Mouse (Mus musculus) liver, embryonic 12.5 days (tissue): Measurements from ENCODE around the gene B230118H07Rik. TPM values are rescaled to one million over a fixed set of nuclear protein-coding genes. Genes with fewer than 3 reads are reported as not detected.

ENCODE experiments used
- ATAC-seq: fragments of 200-750 bp; cut with Nextera tagmentation; 2 replicates; pipeline ENCODE4 v1.8.0; 2017; ENCODE audit warnings: moderate number of reproducible peaks, mild to moderate bottlenecking, moderate library complexity
- H3K27ac ChIP-seq: fragments of 300-500 bp; sonication (generic); 2 replicates; pipeline ENCODE4 v1.5.1; 2016; ENCODE audit warnings: mild to moderate bottlenecking
- H3K27me3 ChIP-seq: fragments of 300-500 bp; sonication (generic); replicated peaks from 2 replicates; pipeline ENCODE4 v1.6.1; 2016; ENCODE audit warnings: mild to moderate bottlenecking, moderate library complexity
- H3K36me3 ChIP-seq: fragments of 300-500 bp; sonication (generic); 2 replicates; pipeline ENCODE4 v1.6.1; 2016; ENCODE audit warnings: mild to moderate bottlenecking, moderate library complexity
- H3K4me1 ChIP-seq: fragments of 300-500 bp; sonication (generic); 2 replicates; pipeline ENCODE4 v1.6.1; 2016
- H3K4me2 ChIP-seq: fragments of 300-500 bp; sonication (generic); 2 replicates; pipeline ENCODE4 v1.6.1; 2016; ENCODE audit warnings: mild to moderate bottlenecking, moderate library complexity
- H3K4me3 ChIP-seq: fragments of 300-500 bp; sonication (generic); 2 replicates; pipeline ENCODE4 v1.5.1; 2016; ENCODE audit warnings: mild to moderate bottlenecking, moderate library complexity
- H3K9ac ChIP-seq: fragments of 300-500 bp; sonication (generic); 2 replicates; pipeline ENCODE4 v1.6.1; 2016; ENCODE audit warnings: mild to moderate bottlenecking, moderate library complexity
- H3K9me3 ChIP-seq: fragments of 300-500 bp; sonication (generic); replicated peaks from 2 replicates; pipeline ENCODE4 v1.6.1; 2016; ENCODE audit warnings: mild to moderate bottlenecking, moderate library complexity
- WGBS: fragments of 180-500 bp; shearing (Covaris S2); methylation state at CpG from one replicate; pipeline ENCODE4 v1.1.7; 2016; ENCODE audit not compliant: insufficient replicate concordance; 5-methylcytosine and 5-hydroxymethylcytosine counted together
- polyA plus RNA-seq: library from polyadenylated mRNA; unstranded; fragments of >200 nt; fragmentation: Nextera tagmentation; extraction: Ambion mirVana; gene quantifications from 2 replicates; pipeline ENCODE4 v1.2.1, GENCODE M21; 2016

B230118H07Rik gene
- polyA plus RNA-seq, 1 experiment from 2014 or later = 21.8 TPM

GRCm38 (mm10) chr2:101577243-101577642 is 72.1 kb downstream of the B230118H07Rik start:
- H3K36me3 ChIP-seq = no peaks in the 10 kb centered on the region
- H3K27ac ChIP-seq = no peak overlapping the region
- H3K9ac ChIP-seq = no peak overlapping the region
- WGBS = 81% methylated on average over 4 of the region's 4 CpGs
- no peak for ATAC-seq
- H3K4me1 ChIP-seq = 0 out of 2 replicates have a peak, but pooled peaks cover 7% of the 10 kb centered on the region
- H3K4me2 ChIP-seq = no peak overlapping the region
- no peaks in the 10 kb centered on the region for H3K9me3 ChIP-seq
- H3K27me3 ChIP-seq = no peaks in the 10 kb centered on the region
- H3K4me3 ChIP-seq = no peak overlapping the region

DNA sequence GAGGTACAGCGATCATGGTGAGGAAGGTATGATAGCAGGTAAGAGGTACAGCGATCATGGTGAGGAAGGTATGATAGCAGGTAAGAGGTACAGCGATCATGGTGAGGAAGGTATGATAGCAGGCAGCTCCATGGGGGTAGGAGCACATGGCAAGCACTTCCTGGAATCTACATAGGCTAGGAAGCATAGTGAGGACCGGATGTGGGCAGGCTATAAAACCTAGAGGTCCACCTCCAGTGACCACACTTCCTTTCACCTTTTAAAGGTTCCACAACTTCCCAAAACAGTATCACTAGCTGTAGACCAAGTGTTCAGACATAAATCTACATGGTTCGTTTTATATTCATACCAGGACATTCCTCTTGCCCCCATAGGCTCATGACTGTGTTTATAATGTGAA is 80.1 kb downstream of the B230118H07Rik start:
- WGBS = 70% methylated on average over 4 of the region's 5 CpGs
- H3K4me1 ChIP-seq = no peaks in the 10 kb centered on the region
- no peaks in the 10 kb centered on the region for H3K27me3 ChIP-seq
- H3K9ac ChIP-seq = no peak overlapping the region
- no peak overlapping the region for H3K4me2 ChIP-seq
- H3K9me3 ChIP-seq = no peaks in the 10 kb centered on the region
- no peak overlapping the region for H3K4me3 ChIP-seq
- ATAC-seq = no peak
- no peak overlapping the region for H3K27ac ChIP-seq
- no peaks in the 10 kb centered on the region for H3K36me3 ChIP-seq

DNA sequence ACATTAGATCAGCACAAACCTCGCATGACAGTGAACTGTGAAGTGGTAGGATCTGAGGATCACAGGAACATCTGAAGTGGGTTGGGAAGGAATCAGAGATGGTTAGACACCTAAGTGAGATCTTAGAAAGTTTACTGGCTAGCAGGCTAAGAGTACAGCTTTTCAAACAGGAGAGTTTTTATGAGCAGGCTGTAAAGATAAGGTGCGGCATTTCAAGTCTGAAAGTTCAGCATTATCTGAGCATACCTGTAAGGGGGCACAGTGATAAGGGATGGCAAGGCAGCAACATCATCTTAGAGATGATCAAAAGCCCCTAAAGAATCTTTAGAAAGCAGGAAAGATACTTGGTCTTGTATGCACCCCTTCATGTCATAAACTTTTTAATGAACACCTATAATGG is 81.8 kb downstream of the B230118H07Rik start:
- H3K36me3 ChIP-seq = no peaks in the 10 kb centered on the region
- 59% methylated on average over 2 of the region's 2 CpGs for WGBS
- H3K4me3 ChIP-seq = no peak overlapping the region
- H3K4me2 ChIP-seq = no peak overlapping the region
- H3K4me1 ChIP-seq = no peaks in the 10 kb centered on the region
- H3K9ac ChIP-seq = no peak overlapping the region
- ATAC-seq = no peak
- H3K9me3 ChIP-seq = no peaks in the 10 kb centered on the region
- no peak overlapping the region for H3K27ac ChIP-seq
- no peaks in the 10 kb centered on the region for H3K27me3 ChIP-seq

- peak; percentile 37; the same call in 1 of the 2 replicates for ATAC-seq
- 61% methylated on average over 4 of the region's 4 CpGs for WGBS
- Histone ChIP-seq H3K4me2 (no peak overlapping the region), H3K4me1 (no peaks in the 10 kb centered on the region), H3K9ac (no peak overlapping the region), H3K9me3 (no peaks in the 10 kb centered on the region), H3K27ac (no peak overlapping the region), H3K4me3 (no peak overlapping the region), H3K27me3 (no peaks in the 10 kb centered on the region), H3K36me3 (no peaks in the 10 kb centered on the region)
Observed at GRCm38 (mm10) chr2:101563776-101564175, 85.6 kb downstream of the B230118H07Rik start.

GRCm38 (mm10) chr2:101563206-101563605 is 86.1 kb downstream of the B230118H07Rik start:
- 72% methylated on average over 6 of the region's 6 CpGs for WGBS

GRCm38 (mm10) chr2:101559431-101559830 is 89.9 kb downstream of the B230118H07Rik start:
- no peak overlapping the region for H3K4me3 ChIP-seq
- no peaks in the 10 kb centered on the region for H3K4me1 ChIP-seq
- no peaks in the 10 kb centered on the region for H3K9me3 ChIP-seq
- H3K27me3 ChIP-seq = no peaks in the 10 kb centered on the region
- H3K36me3 ChIP-seq = no peaks in the 10 kb centered on the region
- H3K27ac ChIP-seq = no peak overlapping the region
- no peak for ATAC-seq
- 74% methylated on average over 3 of the region's 3 CpGs for WGBS
- H3K4me2 ChIP-seq = no peak overlapping the region
- no peak overlapping the region for H3K9ac ChIP-seq

More at GRCm38 (mm10) chr2:101563206-101563605, 86.1 kb downstream of the B230118H07Rik start:
- Histone ChIP-seq H3K27me3 (no peaks in the 10 kb centered on the region), H3K36me3 (no peaks in the 10 kb centered on the region), H3K4me1 (no peaks in the 10 kb centered on the region), H3K9ac (no peak overlapping the region), H3K4me3 (no peak overlapping the region), H3K4me2 (no peak overlapping the region), H3K9me3 (no peaks in the 10 kb centered on the region), H3K27ac (no peak overlapping the region)
- ATAC-seq = no peak

DNA sequence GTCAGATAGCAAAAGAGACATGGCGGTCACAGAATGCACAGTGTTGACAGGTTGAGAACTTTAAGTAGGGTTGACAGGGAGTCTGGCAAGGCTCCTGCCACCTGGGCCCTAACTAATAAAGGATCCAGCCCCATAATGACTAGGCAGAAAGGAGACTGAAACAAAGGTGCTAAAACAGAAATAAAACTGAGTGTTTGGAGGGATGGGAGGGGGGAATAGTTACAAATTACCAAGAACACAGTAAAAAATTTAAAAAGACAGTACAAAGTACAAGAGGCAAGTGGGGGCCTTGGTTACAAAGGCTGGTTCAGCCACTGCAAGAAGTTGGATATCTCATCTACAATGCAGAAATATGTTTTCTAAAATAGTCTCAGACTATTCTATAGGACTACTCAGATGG is 93.4 kb downstream of the B230118H07Rik start:
- WGBS = 64% methylated on average over 1 of the region's 1 CpGs
- Histone ChIP-seq H3K4me1 (no peaks in the 10 kb centered on the region), H3K27ac (no peak overlapping the region), H3K9ac (no peak overlapping the region), H3K4me3 (no peak overlapping the region), H3K27me3 (no peaks in the 10 kb centered on the region), H3K9me3 (no peaks in the 10 kb centered on the region), H3K36me3 (no peaks in the 10 kb centered on the region), H3K4me2 (no peak overlapping the region)
- ATAC-seq = no peak

GRCm38 (mm10) chr2:101553851-101554250 is 95.5 kb downstream of the B230118H07Rik start:
- H3K4me1 ChIP-seq = no peaks in the 10 kb centered on the region
- no peak overlapping the region for H3K9ac ChIP-seq
- no peaks in the 10 kb centered on the region for H3K36me3 ChIP-seq
- no peak overlapping the region for H3K4me2 ChIP-seq
- ATAC-seq = no peak
- H3K27me3 ChIP-seq = no peaks in the 10 kb centered on the region
- H3K4me3 ChIP-seq = no peak overlapping the region
- 71% methylated on average over 5 of the region's 5 CpGs for WGBS
- no peak overlapping the region for H3K27ac ChIP-seq
- H3K9me3 ChIP-seq = no peaks in the 10 kb centered on the region

- Histone ChIP-seq H3K4me3 (no peak overlapping the region), H3K36me3 (no peaks in the 10 kb centered on the region), H3K9me3 (no peaks in the 10 kb centered on the region), H3K9ac (no peak overlapping the region), H3K4me2 (no peak overlapping the region), H3K27ac (no peak overlapping the region), H3K27me3 (no peaks in the 10 kb centered on the region), H3K4me1 (no peaks in the 10 kb centered on the region)
- WGBS = 76% methylated on average over 8 of the region's 8 CpGs
- ATAC-seq = no peak
Observed at GRCm38 (mm10) chr2:101552301-101552700, 97.0 kb downstream of the B230118H07Rik start.

- Histone ChIP-seq H3K9ac (no peak overlapping the region), H3K4me3 (no peak overlapping the region), H3K27ac (no peak overlapping the region), H3K4me1 (no peaks in the 10 kb centered on the region), H3K36me3 (no peaks in the 10 kb centered on the region), H3K9me3 (no peaks in the 10 kb centered on the region), H3K4me2 (no peak overlapping the region), H3K27me3 (no peaks in the 10 kb centered on the region)
- WGBS = 45% methylated on average over 6 of the region's 6 CpGs
- no peak for ATAC-seq
Observed at GRCm38 (mm10) chr2:101551026-101551719, 98.2 kb downstream of the B230118H07Rik start.

DNA sequence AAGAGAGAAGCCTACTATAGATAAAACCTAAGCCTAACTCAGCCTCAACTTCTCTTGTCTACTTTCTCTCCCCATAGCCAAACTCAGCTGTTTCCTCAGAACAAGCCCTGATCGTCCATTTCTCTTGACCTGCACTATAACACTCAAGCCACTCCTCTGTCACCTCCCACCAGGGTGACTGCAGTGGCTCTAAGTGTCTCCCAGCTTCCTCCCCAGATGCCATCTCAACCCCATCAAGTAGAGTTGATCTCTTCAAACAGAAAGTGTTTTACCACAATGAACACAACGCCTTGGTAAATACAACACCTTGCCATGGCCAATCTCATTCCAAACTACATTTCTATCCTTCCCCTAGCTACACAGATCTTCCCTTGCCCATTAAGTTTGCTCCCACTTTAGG is 99.2 kb downstream of the B230118H07Rik start:
- Histone ChIP-seq H3K4me2 (no peak overlapping the region), H3K9me3 (no peaks in the 10 kb centered on the region), H3K4me1 (no peaks in the 10 kb centered on the region), H3K9ac (no peak overlapping the region), H3K36me3 (no peaks in the 10 kb centered on the region), H3K4me3 (no peak overlapping the region), H3K27ac (no peak overlapping the region), H3K27me3 (no peaks in the 10 kb centered on the region)
- 43% methylated on average over 2 of the region's 2 CpGs for WGBS
- ATAC-seq = no peak

DNA sequence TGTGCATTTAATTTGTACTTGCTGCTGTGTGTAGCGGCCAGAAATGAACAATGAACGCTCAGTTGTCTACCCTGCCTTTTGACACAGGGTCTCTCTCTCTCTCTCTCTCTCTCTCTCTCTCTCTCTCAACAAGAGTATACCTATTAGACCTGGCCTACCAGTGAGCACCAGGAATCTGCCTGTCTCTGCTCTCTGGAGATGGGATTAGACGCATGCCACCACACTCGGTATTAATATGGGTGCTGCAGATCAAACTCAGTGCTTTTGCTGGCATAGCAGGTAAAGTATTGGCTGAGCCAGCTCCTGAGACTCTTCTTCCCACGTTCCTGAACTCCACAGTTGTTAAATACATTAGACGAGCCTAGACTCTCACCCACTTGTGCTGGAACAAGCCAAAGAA is 100.5 kb downstream of the B230118H07Rik start:
- no peak overlapping the region for H3K4me2 ChIP-seq
- 65% methylated on average over 6 of the region's 6 CpGs for WGBS
- H3K36me3 ChIP-seq = no peaks in the 10 kb centered on the region
- no peak overlapping the region for H3K9ac ChIP-seq
- no peaks in the 10 kb centered on the region for H3K4me1 ChIP-seq
- H3K9me3 ChIP-seq = no peaks in the 10 kb centered on the region
- no peak overlapping the region for H3K27ac ChIP-seq
- H3K4me3 ChIP-seq = no peak overlapping the region
- no peak for ATAC-seq
- no peaks in the 10 kb centered on the region for H3K27me3 ChIP-seq

GRCm38 (mm10) chr2:101545593-101545992 is 103.7 kb downstream of the B230118H07Rik start:
- Histone ChIP-seq H3K9ac (no peak overlapping the region), H3K36me3 (no peaks in the 10 kb centered on the region)
- 82% methylated on average over 2 of the region's 2 CpGs for WGBS

More at GRCm38 (mm10) chr2:101545593-101545992, 103.7 kb downstream of the B230118H07Rik start:
- ATAC-seq = no peak
- H3K4me3 ChIP-seq = no peak overlapping the region
- no peaks in the 10 kb centered on the region for H3K4me1 ChIP-seq
- no peak overlapping the region for H3K27ac ChIP-seq
- no peaks in the 10 kb centered on the region for H3K9me3 ChIP-seq
- H3K27me3 ChIP-seq = no peaks in the 10 kb centered on the region
- no peak overlapping the region for H3K4me2 ChIP-seq
